Mouse (Mus musculus) limb, embryonic 10.5 days (tissue): Measurements from ENCODE around the gene Ssna1. TPM values are rescaled to one million over a fixed set of nuclear protein-coding genes. Genes with fewer than 3 reads are reported as not detected.
"Not testable (repeated sequence)": the region's sequence is repeated elsewhere in the genome, so short reads cannot be mapped to it uniquely, and the experiment has no call there.

Source experiments
- DNase-seq: peaks from one replicate; pipeline ENCODE4 v3.0.0-alpha.2; 2017; ENCODE audit warnings: low spot score
- H3K27ac ChIP-seq: fragments of 300-500 bp; sonication (generic); 2 replicates; pipeline ENCODE4 v1.5.1; 2016; ENCODE audit warnings: mild to moderate bottlenecking
- H3K27me3 ChIP-seq: fragments of 300-500 bp; sonication (generic); 2 replicates; pipeline ENCODE4 v1.6.1; 2016; ENCODE audit warnings: low read depth, mild to moderate bottlenecking; ENCODE audit not compliant: poor library complexity, severe bottlenecking
- H3K36me3 ChIP-seq: fragments of 300-500 bp; sonication (generic); 2 replicates; pipeline ENCODE4 v1.6.1; 2016; ENCODE audit warnings: mild to moderate bottlenecking, moderate library complexity
- H3K4me1 ChIP-seq: fragments of 300-500 bp; sonication (generic); 2 replicates; pipeline ENCODE4 v1.6.1; 2016
- H3K4me3 ChIP-seq: fragments of 300-500 bp; sonication (generic); 2 replicates; pipeline ENCODE4 v1.5.1; 2016; ENCODE audit warnings: mild to moderate bottlenecking, moderate library complexity
- H3K9me3 ChIP-seq: fragments of 300-500 bp; sonication (generic); replicated peaks from 2 replicates; pipeline ENCODE4 v1.6.1; 2016; ENCODE audit warnings: mild to moderate bottlenecking
- WGBS: fragments of 180-500 bp; shearing (Covaris S2); methylation state at CpG from one replicate; pipeline ENCODE4 v1.1.7; 2016; 5-methylcytosine and 5-hydroxymethylcytosine counted together
- polyA plus RNA-seq: library from polyadenylated mRNA; unstranded; fragments of >200 nt; fragmentation: Nextera tagmentation; extraction: Ambion mirVana; gene quantifications from 2 replicates; pipeline ENCODE4 v1.2.1, GENCODE M21; 2016

Ssna1 gene
- polyA plus RNA-seq, 1 experiment from 2014 or later, result 243 TPM

- no peak for DNase-seq
- Histone ChIP-seq H3K27me3 (peaks cover 29% of the 10 kb centered on the region), H3K4me3 (peak overlapping the region; percentile 85), H3K9me3 (no peaks in the 10 kb centered on the region), H3K36me3 (peaks cover 8% of the 10 kb centered on the region), H3K4me1 (peaks cover 41% of the 10 kb centered on the region), H3K27ac (no peak overlapping the region; the same call in 1 of the 2 replicates)
- 21% methylated on average over 12 of the region's 12 CpGs for WGBS
These were observed 8.5 kb downstream of the Ssna1 start for GRCm38 (mm10) chr2:25263623-25264285.

- peaks cover 41% of the 10 kb centered on the region for H3K4me1 ChIP-seq
- peak overlapping the region; percentile 85 for H3K4me3 ChIP-seq
- DNase-seq, result peak; percentile 58
- peaks cover 29% of the 10 kb centered on the region for H3K27me3 ChIP-seq
- H3K36me3 ChIP-seq, result peaks cover 1% of the 10 kb centered on the region
- no peaks in the 10 kb centered on the region for H3K9me3 ChIP-seq
- under 1% methylated on average over 82 of the region's 82 CpGs for WGBS
- H3K27ac ChIP-seq, result peak overlapping the region; percentile 80
These were observed 9.2 kb downstream of the Ssna1 start for GRCm38 (mm10) chr2:25262795-25263622.

GRCm38 (mm10) chr2:25262291-25262767 lies 9.9 kb downstream of the Ssna1 start, which contains the start of gene Tprn:
Tprn (plus strand) TSS chr2:25262618.
- under 1% methylated on average over 39 of the region's 39 CpGs for WGBS
- DNase-seq, result peak; percentile 90
- H3K9me3 ChIP-seq, result no peaks in the 10 kb centered on the region
- H3K4me3 ChIP-seq, result peak within 1 kb of the TSS; percentile 85
- H3K36me3 ChIP-seq, result no peaks in the 10 kb centered on the region
- peak within 1 kb of the TSS; percentile 80 for H3K27ac ChIP-seq
- H3K27me3 ChIP-seq, result peaks cover 29% of the 10 kb centered on the region
- H3K4me1 ChIP-seq, result peaks cover 41% of the 10 kb centered on the region

- DNase-seq, result no peak
- peak overlapping the region; percentile 85 for H3K4me3 ChIP-seq
- peaks cover 41% of the 10 kb centered on the region for H3K4me1 ChIP-seq
- H3K36me3 ChIP-seq, result no peaks in the 10 kb centered on the region
- peak overlapping the region; percentile 80 for H3K27ac ChIP-seq
- H3K27me3 ChIP-seq, result peaks cover 29% of the 10 kb centered on the region
- no peaks in the 10 kb centered on the region for H3K9me3 ChIP-seq
- 50% methylated on average over 12 of the region's 12 CpGs for WGBS
These were observed 10.4 kb downstream of the Ssna1 start for GRCm38 (mm10) chr2:25261870-25262269.

GRCm38 (mm10) chr2:25258887-25259286 lies 13.4 kb downstream of the Ssna1 start:
- Histone ChIP-seq H3K9me3 (no peaks in the 10 kb centered on the region), H3K4me1 (peaks cover 35% of the 10 kb centered on the region), H3K27me3 (peaks cover 9% of the 10 kb centered on the region), H3K36me3 (no peaks in the 10 kb centered on the region), H3K27ac (no peak overlapping the region), H3K4me3 (no peak overlapping the region)
- 69% methylated on average over 2 of the region's 2 CpGs for WGBS
- no peak for DNase-seq

GRCm38 (mm10) chr2:25257250-25257649 lies 15.0 kb downstream of the Ssna1 start:
- H3K4me1 ChIP-seq, result peaks cover 23% of the 10 kb centered on the region
- not testable (repeated sequence) for H3K27me3 ChIP-seq, H3K36me3 ChIP-seq, H3K27ac ChIP-seq, H3K4me3 ChIP-seq, H3K9me3 ChIP-seq, DNase-seq
- 91% methylated on average over 5 of the region's 5 CpGs for WGBS

- not testable (repeated sequence) for DNase-seq, H3K27me3 ChIP-seq, H3K27ac ChIP-seq, H3K9me3 ChIP-seq
- H3K4me1 ChIP-seq, result peaks cover 18% of the 10 kb centered on the region
- WGBS, result 68% methylated on average over 12 of the region's 12 CpGs
- H3K4me3 ChIP-seq, result peak overlapping the region; percentile 79
- H3K36me3 ChIP-seq, result peaks cover 14% of the 10 kb centered on the region
These were observed 15.7 kb downstream of the Ssna1 start for GRCm38 (mm10) chr2:25256443-25257109.

- H3K27me3 ChIP-seq, result no peaks in the 10 kb centered on the region
- DNase-seq, result peak; percentile 99
- no peaks in the 10 kb centered on the region for H3K9me3 ChIP-seq
- peaks cover 26% of the 10 kb centered on the region for H3K36me3 ChIP-seq
- H3K27ac ChIP-seq, result peak within 1 kb of the TSS; percentile 92
- under 1% methylated on average over 39 of the region's 39 CpGs for WGBS
- H3K4me1 ChIP-seq, result peaks cover 18% of the 10 kb centered on the region
- peak within 1 kb of the TSS; percentile 79 for H3K4me3 ChIP-seq
These were observed 16.9 kb downstream of the Ssna1 start, which contains the start of gene Tmem203 for GRCm38 (mm10) chr2:25255284-25255779. Tmem203 (plus strand) TSS chr2:25255439.

GRCm38 (mm10) chr2:25252331-25252730 lies 19.9 kb downstream of the Ssna1 start:
- H3K4me3 ChIP-seq, result no peak overlapping the region
- peaks cover 56% of the 10 kb centered on the region for H3K36me3 ChIP-seq
- no peaks in the 10 kb centered on the region for H3K27me3 ChIP-seq
- no peak for DNase-seq
- peaks cover 18% of the 10 kb centered on the region for H3K4me1 ChIP-seq
- WGBS, result 83% methylated on average over 1 of the region's 1 CpGs
- no peak overlapping the region for H3K27ac ChIP-seq
- H3K9me3 ChIP-seq, result no peaks in the 10 kb centered on the region

GRCm38 (mm10) chr2:25246183-25247072 lies 25.8 kb downstream of the Ssna1 start, which contains the start of gene AL732309.1:
AL732309.1 (minus strand) TSS chr2:25246863.
- no peak for DNase-seq
- H3K27ac ChIP-seq, result no peak within 1 kb of the TSS
- H3K4me3 ChIP-seq, result no peak within 1 kb of the TSS
- H3K27me3 ChIP-seq, result peaks cover 31% of the 10 kb centered on the region
- H3K9me3 ChIP-seq, result no peaks in the 10 kb centered on the region
- peaks cover 18% of the 10 kb centered on the region for H3K4me1 ChIP-seq
- peaks cover 65% of the 10 kb centered on the region for H3K36me3 ChIP-seq
- WGBS, result 91% methylated on average over 10 of the region's 10 CpGs

- H3K4me3 ChIP-seq, result no peak overlapping the region
- no peak overlapping the region for H3K27ac ChIP-seq
- no peaks in the 10 kb centered on the region for H3K9me3 ChIP-seq
- H3K27me3 ChIP-seq, result peaks cover 39% of the 10 kb centered on the region
- 87% methylated on average over 4 of the region's 4 CpGs for WGBS
- peaks cover 43% of the 10 kb centered on the region for H3K36me3 ChIP-seq
- H3K4me1 ChIP-seq, result peaks cover 31% of the 10 kb centered on the region
- no peak for DNase-seq
These were observed 28.1 kb downstream of the Ssna1 start for GRCm38 (mm10) chr2:25244144-25244543.
